Mouse (Mus musculus): ENCODE data around the gene Ccdc51. TPM values are rescaled to one million over a fixed set of nuclear protein-coding genes. Genes with fewer than 3 reads are reported as not detected.
A peak's percentile ranks its signal among the peaks of the same experiment; 100 is the strongest.

Ccdc51 gene
- total RNA-seq, 2 experiments from 2014 or later: 8.7 to 9.3 TPM

- DNase-seq (ENCODE audit: low spot score in 2 of 2): peak in 1 of 2 experiments; percentile 46
These were observed 14.0 kb downstream of the Ccdc51 start for GRCm38 (mm10) chr9:109096251-109096661.

DNA sequence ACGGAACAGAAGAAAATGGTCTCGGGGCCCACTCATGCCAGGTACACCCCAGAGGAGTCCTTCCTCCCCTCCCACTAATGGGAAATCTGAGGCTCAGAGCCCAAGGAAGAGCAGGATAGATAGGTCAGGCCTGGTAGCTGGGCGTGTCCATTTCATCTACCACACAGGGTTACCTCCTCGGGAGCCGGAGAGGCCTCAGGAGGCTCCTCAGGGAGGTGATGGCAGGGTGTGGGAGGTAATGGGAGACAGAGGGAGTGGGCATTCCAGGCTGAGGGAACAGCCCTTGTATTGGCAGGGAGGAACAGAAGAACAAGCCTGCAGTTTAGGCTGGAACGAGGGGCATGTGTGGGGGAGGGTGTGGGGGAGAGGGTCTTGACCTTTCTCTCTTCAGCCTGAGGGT is 14.6 kb downstream of the Ccdc51 start:
- DNase-seq (ENCODE audit: low spot score in 2 of 2): no peak

DNA sequence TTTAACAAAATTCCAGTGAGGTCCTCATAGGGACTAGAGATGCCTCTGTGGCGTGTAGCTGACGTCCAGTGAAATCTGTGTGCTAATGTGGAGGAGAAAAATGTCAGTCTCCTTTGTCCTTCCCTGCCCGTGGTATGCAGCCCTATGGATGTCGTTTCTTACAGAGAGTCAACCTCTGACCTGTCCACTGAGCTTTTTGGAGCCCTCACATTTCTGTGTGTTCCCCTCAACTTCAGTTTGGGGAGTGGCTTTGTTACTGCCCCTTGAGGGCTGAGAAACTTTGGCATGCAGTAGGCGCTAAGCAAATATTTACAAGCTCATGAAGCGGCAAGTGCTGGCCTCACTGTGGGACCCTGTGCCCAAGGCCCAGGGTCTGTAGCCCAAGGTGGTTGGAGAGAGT is 15.0 kb downstream of the Ccdc51 start:
- DNase-seq (ENCODE audit: low spot score in 2 of 2): no peak

GRCm38 (mm10) chr9:109097831-109098230 is 15.5 kb downstream of the Ccdc51 start:
- peak; percentile 58 to 76 for DNase-seq (ENCODE audit: low spot score in 2 of 2)

DNA sequence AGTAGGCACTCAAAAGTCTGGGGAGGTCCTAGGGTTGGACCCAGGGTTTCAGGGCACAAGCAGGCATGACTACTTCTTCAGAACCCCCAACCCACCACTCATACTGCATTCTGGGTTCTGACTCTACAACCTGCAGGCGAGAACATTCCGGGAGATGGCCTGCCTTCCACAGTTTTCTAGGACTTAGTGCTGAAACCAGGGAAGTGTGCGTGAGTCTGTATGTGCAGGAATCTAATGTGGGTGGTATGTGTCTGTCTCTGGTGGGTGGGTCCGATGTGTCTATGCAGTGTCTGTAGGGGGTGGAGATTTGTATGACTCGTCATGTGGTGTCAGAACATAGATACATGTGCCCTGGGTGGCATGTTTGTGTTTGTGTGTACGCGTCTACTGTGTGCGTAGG is 16.1 kb downstream of the Ccdc51 start:
- no peak for DNase-seq (ENCODE audit: low spot score in 2 of 2)

DNA sequence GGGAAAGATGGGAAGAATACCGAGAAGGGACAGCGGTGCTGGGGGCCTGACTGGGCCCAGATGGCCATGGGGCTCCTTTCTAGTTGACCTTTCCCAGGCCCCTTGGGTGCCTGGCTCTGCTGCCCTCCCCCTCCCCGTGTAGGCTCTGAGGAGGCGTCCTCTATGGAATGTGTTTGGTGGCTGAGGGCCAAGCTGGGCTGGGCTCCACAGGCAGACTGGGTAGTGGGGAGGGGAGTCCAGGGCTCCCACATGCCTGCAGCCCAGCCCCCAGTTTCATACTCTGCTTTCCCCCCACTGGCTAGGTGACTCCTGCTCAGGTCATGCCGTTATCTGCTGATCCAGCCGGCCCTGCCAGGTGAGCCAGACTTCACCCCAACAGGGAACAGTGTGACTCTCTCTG is 16.7 kb downstream of the Ccdc51 start:
- DNase-seq (ENCODE audit: low spot score in 2 of 2): peak; percentile 36 to 54

DNA sequence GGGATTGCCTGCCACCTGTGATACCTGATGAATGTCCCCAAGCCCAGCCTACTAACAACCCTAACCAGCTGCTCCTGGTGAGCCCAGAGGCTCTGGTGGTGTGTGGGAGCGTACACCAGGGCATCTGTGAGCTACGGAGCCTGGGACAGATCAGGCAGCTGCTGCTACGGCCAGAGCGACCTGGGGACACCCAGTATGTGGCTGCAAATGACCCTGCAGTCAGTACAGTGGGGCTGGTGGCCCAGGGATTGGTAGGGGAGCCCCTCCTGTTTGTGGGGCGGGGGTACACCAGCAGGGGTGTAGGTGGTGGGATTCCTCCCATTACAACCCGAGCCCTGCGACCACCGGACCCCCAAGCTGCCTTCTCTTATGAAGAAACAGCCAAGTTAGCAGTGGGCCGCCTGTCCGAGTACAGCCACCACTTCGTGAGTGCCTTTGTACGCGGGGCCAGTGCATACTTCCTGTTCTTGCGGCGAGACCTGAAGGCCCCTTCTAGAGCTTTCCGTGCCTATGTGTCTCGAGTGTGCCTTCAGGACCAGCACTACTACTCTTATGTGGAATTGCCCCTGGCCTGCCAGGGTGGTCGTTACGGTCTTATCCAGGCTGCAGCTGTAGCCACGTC is 18.1 kb downstream of the Ccdc51 start:
- DNase-seq (ENCODE audit: low spot score in 2 of 2): no peak

DNA sequence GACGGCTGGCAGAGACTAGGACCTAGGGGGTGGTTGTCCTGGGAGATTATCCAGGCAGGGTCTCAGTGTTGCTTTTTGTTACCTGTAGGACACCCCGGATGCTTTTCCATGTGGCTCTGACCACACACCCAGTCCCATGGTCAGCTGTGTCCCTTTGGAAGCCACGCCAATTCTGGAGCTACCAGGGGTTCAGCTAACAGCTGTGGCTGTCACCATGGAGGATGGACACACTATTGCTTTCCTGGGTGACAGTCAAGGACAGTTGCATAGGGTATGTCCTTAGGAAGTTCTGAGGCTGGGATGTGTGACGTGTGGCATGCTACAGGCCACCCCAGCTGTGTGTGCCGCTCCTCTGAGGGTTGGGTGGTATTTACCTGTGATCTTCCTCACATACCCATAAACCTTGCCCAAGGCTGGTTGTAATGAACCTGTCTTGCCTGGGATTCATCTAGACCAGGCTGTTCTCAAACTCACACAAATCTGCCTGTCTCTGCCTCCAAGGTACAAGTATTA is 19.7 kb downstream of the Ccdc51 start:
- no peak for DNase-seq (ENCODE audit: low spot score in 2 of 2)

GRCm38 (mm10) chr9:109102541-109102940 is 20.2 kb downstream of the Ccdc51 start:
- DNase-seq (ENCODE audit: low spot score in 2 of 2): no peak

- DNase-seq (ENCODE audit: low spot score in 2 of 2): no peak
These were observed 21.0 kb downstream of the Ccdc51 start for GRCm38 (mm10) chr9:109103250-109103649.

DNA sequence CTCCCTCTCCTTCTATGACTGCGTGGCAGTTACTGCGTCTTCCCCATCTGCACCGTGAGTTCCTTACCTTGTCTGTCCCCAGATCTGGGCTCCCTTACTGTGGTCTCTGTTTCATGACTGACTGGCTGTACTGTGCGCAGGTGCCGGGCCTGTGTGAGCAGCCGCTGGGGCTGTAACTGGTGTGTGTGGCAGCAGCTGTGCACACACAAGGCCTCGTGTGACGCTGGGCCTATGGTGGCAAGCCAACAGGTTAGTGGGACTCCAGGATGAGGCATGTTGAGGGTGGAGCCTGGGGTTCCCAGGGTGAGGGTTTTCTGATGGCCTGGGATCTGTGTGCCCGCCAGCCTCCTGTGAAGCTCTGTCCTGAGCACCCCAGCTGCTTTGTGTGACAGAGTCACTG is 21.8 kb downstream of the Ccdc51 start:
- DNase-seq (ENCODE audit: low spot score in 2 of 2): no peak

DNA sequence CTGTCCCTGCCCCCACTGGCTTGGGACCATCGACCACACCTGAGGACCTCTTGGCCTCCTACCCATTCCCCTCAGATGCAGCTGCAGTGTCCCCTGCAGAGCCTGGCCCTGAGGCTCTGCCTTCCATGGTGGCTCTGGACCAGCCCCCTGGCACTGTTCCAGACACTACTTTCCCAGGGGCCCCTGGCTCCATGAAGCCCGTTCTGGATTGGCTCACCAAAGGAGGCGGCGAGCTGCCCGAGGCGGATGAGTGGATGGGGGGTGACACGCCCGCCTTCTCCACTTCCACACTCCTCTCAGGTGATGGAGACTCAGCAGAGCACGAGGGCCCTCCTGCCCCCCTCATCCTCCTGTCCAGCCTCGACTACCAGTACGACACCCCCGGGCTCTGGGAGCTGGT is 22.7 kb downstream of the Ccdc51 start:
- peak in 1 of 2 experiments; percentile 49 for DNase-seq (ENCODE audit: low spot score in 2 of 2)

DNA sequence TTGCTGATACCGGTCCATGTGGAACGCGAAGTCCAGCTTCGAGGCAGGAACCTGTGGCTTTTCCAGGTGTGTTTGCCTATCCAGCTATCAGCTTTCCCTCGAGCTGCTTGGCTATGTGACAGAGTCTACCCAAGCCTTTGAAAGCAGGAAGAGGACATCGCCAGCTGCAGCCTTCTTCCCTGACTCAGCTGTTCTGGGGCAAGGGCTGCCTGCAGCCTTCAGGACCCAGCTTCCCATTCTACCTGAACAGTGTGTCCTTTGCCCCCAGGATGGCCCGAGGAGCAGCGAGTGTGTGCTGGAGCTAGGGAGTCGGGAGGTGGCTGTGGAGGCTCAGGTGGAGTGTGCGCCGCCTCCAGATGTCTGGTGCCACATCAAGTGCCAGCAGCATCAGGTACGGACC is 23.4 kb downstream of the Ccdc51 start:
- DNase-seq (ENCODE audit: low spot score in 2 of 2): no peak

GRCm38 (mm10) chr9:109107341-109107740 is 25.0 kb downstream of the Ccdc51 start:
- DNase-seq (ENCODE audit: low spot score in 2 of 2): no peak

GRCm38 (mm10) chr9:109110240-109110639 is 27.9 kb downstream of the Ccdc51 start:
- DNase-seq (ENCODE audit: low spot score in 2 of 2): no peak

GRCm38 (mm10) chr9:109111101-109111500 is 28.8 kb downstream of the Ccdc51 start:
- no peak for DNase-seq (ENCODE audit: low spot score in 2 of 2)

GRCm38 (mm10) chr9:109111591-109111990 is 29.3 kb downstream of the Ccdc51 start:
- no peak for DNase-seq (ENCODE audit: low spot score in 2 of 2)

- no peak for DNase-seq (ENCODE audit: low spot score in 2 of 2)
These were observed 31.0 kb downstream of the Ccdc51 start for GRCm38 (mm10) chr9:109113331-109113730.

- no peak for DNase-seq (ENCODE audit: low spot score in 2 of 2)
These were observed 32.0 kb downstream of the Ccdc51 start for GRCm38 (mm10) chr9:109114276-109114675.

DNA sequence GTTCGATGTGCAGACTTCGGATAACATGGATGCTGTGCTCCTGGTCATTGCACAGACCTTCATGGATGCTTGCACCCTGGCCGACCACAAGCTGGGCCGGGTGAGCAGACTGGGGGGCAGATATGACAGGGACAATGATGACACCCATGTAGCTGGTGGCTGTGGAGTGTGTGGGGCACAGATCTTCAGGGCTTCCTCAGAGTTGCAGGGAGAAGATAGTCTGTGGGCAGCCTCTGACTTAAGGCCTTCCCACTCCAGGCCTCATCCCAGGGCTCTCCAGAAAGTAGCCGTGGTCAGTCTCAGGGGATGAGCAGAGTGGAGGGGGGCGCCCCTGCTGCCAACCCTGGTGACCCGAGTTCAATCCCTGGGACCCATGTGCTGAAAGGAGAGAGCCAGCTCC is 32.6 kb downstream of the Ccdc51 start:
- DNase-seq (ENCODE audit: low spot score in 2 of 2): no peak

- no peak for DNase-seq (ENCODE audit: low spot score in 2 of 2)
These were observed 33.9 kb downstream of the Ccdc51 start for GRCm38 (mm10) chr9:109116205-109116604.

GRCm38 (mm10) chr9:109118106-109118505 is 35.8 kb downstream of the Ccdc51 start:
- DNase-seq (ENCODE audit: low spot score in 2 of 2): no peak

DNA sequence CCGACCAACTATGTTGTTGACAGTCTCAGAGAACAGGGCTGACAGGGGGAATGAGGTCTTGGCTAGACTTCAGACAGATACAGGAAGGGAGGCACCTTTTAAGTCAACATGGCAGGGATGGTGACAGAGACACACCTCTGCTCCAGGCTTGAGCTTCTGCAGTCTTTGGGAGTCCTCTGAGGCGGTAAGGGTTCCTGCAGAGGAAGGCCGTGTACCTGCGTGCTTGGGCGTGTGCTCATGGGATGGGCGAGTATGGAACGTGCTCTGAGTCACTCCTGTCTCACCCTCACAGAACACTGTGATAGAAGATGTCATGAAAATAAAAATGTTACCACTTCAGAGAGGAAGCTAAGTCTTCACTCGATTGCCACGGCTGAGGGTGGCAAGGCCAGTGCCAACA is 37.3 kb downstream of the Ccdc51 start:
- DNase-seq (ENCODE audit: low spot score in 2 of 2): no peak
